Comparison of ENCODE assay signal across 1 mouse cellular context in genomic region chr13:55451785-55452549, GRCm38 (mm10).
A peak's percentile ranks its signal among the peaks of the same experiment; 100 is the strongest.
TF ChIP-seq lines count a peak whose summit lies in the region.

No protein-coding gene starts in this region.

TF ChIP-seq in myocyte, 11 proteins besides CTCF, POLR2A, EP300 and RAD21 (continued from another document):
- TF ChIP-seq TCF12 (IDR thresholded peaks at IDR 0.05; ENCODE audit: insufficient read depth, poor library complexity, severe bottlenecking) (peak; percentile 35), POLR2AphosphoS2 (IDR thresholded peaks at IDR 0.05; ENCODE audit: insufficient read length, low read depth) (peak; percentile 11), E2F4 (IDR thresholded peaks at IDR 0.05; ENCODE audit: insufficient read depth) (no peak), TCF3 (IDR thresholded peaks at IDR 0.05; ENCODE audit: insufficient read length, low read depth) (no peak)
